Mouse (Mus musculus): ENCODE measurements around the gene Rab3c. TPM values are rescaled to one million over a fixed set of nuclear protein-coding genes. Genes with fewer than 3 reads are reported as not detected.

Rab3c gene
- total and polyA plus RNA-seq, 3 experiments, result 0.16 to 0.20 TPM; not detected in 1

DNA sequence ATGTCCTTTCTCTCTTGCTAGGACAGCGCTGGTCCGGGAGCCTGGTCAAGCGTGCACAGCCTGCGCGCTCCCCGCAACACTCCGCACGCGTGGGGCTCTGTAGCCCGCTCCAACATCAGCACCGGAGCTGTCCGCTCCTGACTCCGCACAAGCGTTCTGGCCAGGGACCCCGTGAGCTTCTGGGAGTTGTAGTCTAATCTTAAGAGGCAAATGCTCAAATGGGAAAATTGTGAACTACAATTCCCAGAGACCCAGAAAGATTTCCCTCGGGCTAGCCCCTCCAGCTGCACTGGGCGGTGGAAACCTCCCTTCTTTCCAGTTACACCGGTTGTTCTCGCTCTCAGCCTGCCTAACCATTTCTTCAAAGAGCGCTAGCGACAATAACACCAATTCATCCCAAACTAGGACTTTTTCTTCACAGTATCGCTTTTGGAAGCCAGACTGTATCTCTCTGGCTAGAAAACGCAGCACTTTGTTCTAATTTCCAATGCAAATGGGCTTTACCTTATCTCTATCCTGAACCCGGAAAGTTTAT is 701 bp downstream of the Rab3c start:
- no peaks in the 10 kb centered on the region for H3K79me2 ChIP-seq (replicated peaks; ENCODE audit: control insufficient read depth, insufficient read depth, low read length)
- under 1% methylated on average over 24 of the region's 24 CpGs for WGBS
- H3K27ac ChIP-seq, result no peak overlapping the region
- H3K36me3 ChIP-seq (ENCODE audit: control insufficient read depth, insufficient read depth, low read length), result no peaks in the 10 kb centered on the region
- H3K4me3 ChIP-seq, result no peak overlapping the region
- H3K27me3 ChIP-seq (ENCODE audit: control insufficient read depth, insufficient read depth, low read length), result peaks cover 4% of the 10 kb centered on the region
- H3K9ac ChIP-seq (ENCODE audit: low read depth, low read length), result no peak overlapping the region
- TF ChIP-seq POLR2A (IDR thresholded peaks at IDR 0.05; ENCODE audit: insufficient read depth, low read depth, low read length) (no peak), CTCF (IDR thresholded peaks at IDR 0.05) (no peak), EP300 (IDR thresholded peaks at IDR 0.05; ENCODE audit: insufficient read depth, low read depth, low read length) (no peak)
- peak; percentile 13 to 28 for DNase-seq
- no peaks in the 10 kb centered on the region for H3K4me1 ChIP-seq (ENCODE audit: control insufficient read depth, insufficient read depth, low read length)
- intact Hi-C loops (cut with DNase I), result no loop called here

DNA sequence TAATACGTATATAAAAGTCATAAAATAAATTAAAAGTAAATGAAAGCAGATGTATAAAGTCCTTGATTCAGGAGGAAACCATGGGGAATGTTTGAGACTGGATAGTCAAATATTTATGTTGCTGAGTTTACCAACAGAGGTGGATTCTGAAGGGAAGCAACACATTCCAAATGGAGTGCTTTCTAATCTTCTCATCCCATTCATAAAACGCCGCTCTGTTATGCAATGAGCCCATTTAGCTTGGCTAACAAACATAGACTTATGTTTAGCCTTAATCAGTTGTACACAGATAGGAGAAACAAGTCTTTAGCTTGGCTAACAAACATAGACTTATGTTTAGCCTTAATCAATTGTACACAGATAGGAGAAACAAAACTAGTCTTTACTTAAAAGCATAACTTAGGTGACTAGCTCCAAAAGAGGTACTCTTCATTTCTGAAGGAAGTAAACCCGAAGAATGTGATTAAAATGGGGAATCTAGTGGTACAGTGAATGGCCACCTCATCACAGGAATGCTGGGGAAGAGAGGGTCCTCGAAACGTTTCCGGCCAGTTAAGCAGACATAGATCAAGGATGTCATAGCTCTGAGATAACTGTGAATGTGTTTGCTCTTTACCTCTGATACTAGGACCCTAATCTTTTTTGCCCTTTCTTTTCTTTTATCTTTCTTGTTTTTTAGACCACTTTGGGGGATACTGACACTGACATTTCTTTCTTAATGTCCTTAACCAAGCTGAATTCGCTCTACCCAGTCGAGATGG is 1.6 kb downstream of the Rab3c start:
- Histone ChIP-seq H3K36me3 (ENCODE audit: control insufficient read depth, insufficient read depth, low read length) (no peaks in the 10 kb centered on the region), H3K27me3 (ENCODE audit: control insufficient read depth, insufficient read depth, low read length) (peaks cover 4% of the 10 kb centered on the region), H3K27ac (no peak overlapping the region), H3K79me2 (replicated peaks; ENCODE audit: control insufficient read depth, insufficient read depth, low read length) (no peaks in the 10 kb centered on the region), H3K4me3 (no peak overlapping the region), H3K4me1 (ENCODE audit: control insufficient read depth, insufficient read depth, low read length) (no peaks in the 10 kb centered on the region), H3K9ac (ENCODE audit: low read depth, low read length) (no peak overlapping the region)
- DNase-seq, result no peak
- 53% methylated on average over 9 of the region's 9 CpGs for WGBS
- intact Hi-C loops (cut with DNase I), result no loop called here
- TF ChIP-seq POLR2A (IDR thresholded peaks at IDR 0.05; ENCODE audit: insufficient read depth, low read depth, low read length) (no peak), EP300 (IDR thresholded peaks at IDR 0.05; ENCODE audit: insufficient read depth, low read depth, low read length) (no peak)

DNA sequence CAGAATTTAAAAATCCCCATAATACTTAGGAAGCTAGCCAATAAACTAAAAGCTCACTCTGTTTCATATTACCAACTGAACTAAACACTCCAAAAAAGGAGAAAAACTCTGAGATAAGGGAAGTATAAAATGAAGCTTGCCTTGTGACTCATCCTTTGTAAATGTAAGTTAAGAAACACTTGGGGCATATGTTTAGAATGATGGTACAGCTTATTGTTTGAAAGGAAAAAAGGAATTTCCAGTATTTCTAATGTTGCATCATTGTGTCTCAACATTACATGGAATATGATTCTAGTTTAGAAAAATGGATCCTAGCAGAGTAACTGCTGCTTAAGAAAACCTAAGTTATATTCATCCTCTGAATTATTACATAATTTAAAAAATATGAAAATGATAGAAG is 3.1 kb downstream of the Rab3c start:
- TF ChIP-seq CTCF (IDR thresholded peaks at IDR 0.05), result no peak
- TF ChIP-seq POLR2A (IDR thresholded peaks at IDR 0.05; ENCODE audit: insufficient read depth, low read depth, low read length), result no peak
- TF ChIP-seq EP300 (IDR thresholded peaks at IDR 0.05; ENCODE audit: insufficient read depth, low read depth, low read length), result no peak
- no peak for DNase-seq
- Histone ChIP-seq H3K27me3 (ENCODE audit: control insufficient read depth, insufficient read depth, low read length) (peaks cover 4% of the 10 kb centered on the region), H3K9ac (ENCODE audit: low read depth, low read length) (no peak overlapping the region), H3K4me3 (no peak overlapping the region), H3K79me2 (replicated peaks; ENCODE audit: control insufficient read depth, insufficient read depth, low read length) (no peaks in the 10 kb centered on the region), H3K27ac (no peak overlapping the region), H3K4me1 (ENCODE audit: control insufficient read depth, insufficient read depth, low read length) (no peaks in the 10 kb centered on the region), H3K36me3 (ENCODE audit: control insufficient read depth, insufficient read depth, low read length) (no peaks in the 10 kb centered on the region)
- intact Hi-C loops (cut with DNase I), result no loop called here

- no peak overlapping the region for H3K27ac ChIP-seq
- intact Hi-C loops (cut with DNase I), result no loop called here
- no peaks in the 10 kb centered on the region for H3K36me3 ChIP-seq (ENCODE audit: control insufficient read depth, insufficient read depth, low read length)
- WGBS, result 70% methylated on average over 3 of the region's 3 CpGs
- no peak overlapping the region for H3K4me3 ChIP-seq
- H3K79me2 ChIP-seq (replicated peaks; ENCODE audit: control insufficient read depth, insufficient read depth, low read length), result no peaks in the 10 kb centered on the region
- peaks cover 2% of the 10 kb centered on the region for H3K27me3 ChIP-seq (ENCODE audit: control insufficient read depth, insufficient read depth, low read length)
- H3K9ac ChIP-seq (ENCODE audit: low read depth, low read length), result no peak overlapping the region
- H3K4me1 ChIP-seq (ENCODE audit: control insufficient read depth, insufficient read depth, low read length), result no peaks in the 10 kb centered on the region
- DNase-seq, result no peak
- no peak for TF ChIP-seq EP300 (IDR thresholded peaks at IDR 0.05; ENCODE audit: insufficient read depth, low read depth, low read length)
- TF ChIP-seq CTCF (IDR thresholded peaks at IDR 0.05), result no peak
- TF ChIP-seq POLR2A (IDR thresholded peaks at IDR 0.05; ENCODE audit: insufficient read depth, low read depth, low read length), result no peak
These were observed 5.3 kb downstream of the Rab3c start for GRCm38 (mm10) chr13:110275471-110275870.

DNA sequence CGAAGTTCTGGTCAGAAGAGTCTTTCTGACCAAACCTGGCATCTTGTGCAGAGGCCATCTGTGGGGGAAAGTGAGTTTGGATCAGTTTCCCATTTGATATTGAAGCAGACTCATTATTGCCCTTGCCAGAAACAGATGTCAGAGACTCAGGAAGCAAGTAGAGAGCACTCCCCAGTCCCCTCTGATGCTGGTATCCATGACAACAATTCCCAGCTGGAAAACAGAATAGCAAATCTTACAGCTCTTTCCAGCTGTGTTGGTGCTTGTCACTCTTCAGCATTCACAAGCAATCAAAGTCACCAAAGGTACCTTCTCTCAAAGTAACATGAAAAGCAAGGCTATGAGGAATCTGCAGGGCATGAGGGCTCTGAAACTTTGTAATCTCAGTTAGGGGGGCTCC is 20.1 kb downstream of the Rab3c start:
- no peak overlapping the region for H3K9ac ChIP-seq (ENCODE audit: low read depth, low read length)
- intact Hi-C loops (cut with DNase I), result no loop called here
- WGBS, result 28% methylated on average over 1 of the region's 1 CpGs

GRCm38 (mm10) chr13:110251453-110251852 is 29.3 kb downstream of the Rab3c start:
- no peaks in the 10 kb centered on the region for H3K79me2 ChIP-seq (replicated peaks; ENCODE audit: control insufficient read depth, insufficient read depth, low read length)
- H3K4me1 ChIP-seq (ENCODE audit: control insufficient read depth, insufficient read depth, low read length), result no peaks in the 10 kb centered on the region
- no peak overlapping the region for H3K27ac ChIP-seq
- no peak overlapping the region for H3K9ac ChIP-seq (ENCODE audit: low read depth, low read length)
- no peak for DNase-seq
- intact Hi-C loops (cut with DNase I), result no loop called here
- H3K4me3 ChIP-seq, result no peak overlapping the region
- no peaks in the 10 kb centered on the region for H3K27me3 ChIP-seq (ENCODE audit: control insufficient read depth, insufficient read depth, low read length)
- H3K36me3 ChIP-seq (ENCODE audit: control insufficient read depth, insufficient read depth, low read length), result no peaks in the 10 kb centered on the region
- 77% methylated on average over 5 of the region's 5 CpGs for WGBS
- no peak for TF ChIP-seq EP300 (IDR thresholded peaks at IDR 0.05; ENCODE audit: insufficient read depth, low read depth, low read length)
- no peak for TF ChIP-seq CTCF (IDR thresholded peaks at IDR 0.05)
- TF ChIP-seq POLR2A (IDR thresholded peaks at IDR 0.05; ENCODE audit: insufficient read depth, low read depth, low read length), result no peak

More for the DNA sequence above, 20.1 kb downstream of the Rab3c start:
- TF ChIP-seq POLR2A (IDR thresholded peaks at IDR 0.05; ENCODE audit: insufficient read depth, low read depth, low read length) (no peak), CTCF (IDR thresholded peaks at IDR 0.05) (no peak), EP300 (IDR thresholded peaks at IDR 0.05; ENCODE audit: insufficient read depth, low read depth, low read length) (no peak)
- no peaks in the 10 kb centered on the region for H3K4me1 ChIP-seq (ENCODE audit: control insufficient read depth, insufficient read depth, low read length)
- no peak overlapping the region for H3K27ac ChIP-seq
- H3K79me2 ChIP-seq (replicated peaks; ENCODE audit: control insufficient read depth, insufficient read depth, low read length), result no peaks in the 10 kb centered on the region
- H3K27me3 ChIP-seq (ENCODE audit: control insufficient read depth, insufficient read depth, low read length), result no peaks in the 10 kb centered on the region
- H3K36me3 ChIP-seq (ENCODE audit: control insufficient read depth, insufficient read depth, low read length), result no peaks in the 10 kb centered on the region
- no peak for DNase-seq
- no peak overlapping the region for H3K4me3 ChIP-seq

Data from heart, adult 2 months (tissue).